Mouse (Mus musculus): ENCODE measurements around the gene Ddx19a.
"Not testable (repeated sequence)": the region's sequence is repeated elsewhere in the genome, so short reads cannot be mapped to it uniquely, and the experiment has no call there.

Ddx19a gene

GRCm38 (mm10) chr8:110976532-110976931, 21.1 kb downstream of the Ddx19a start:
- intact Hi-C loops (cut with DNase I), result not testable (repeated sequence)

DNA sequence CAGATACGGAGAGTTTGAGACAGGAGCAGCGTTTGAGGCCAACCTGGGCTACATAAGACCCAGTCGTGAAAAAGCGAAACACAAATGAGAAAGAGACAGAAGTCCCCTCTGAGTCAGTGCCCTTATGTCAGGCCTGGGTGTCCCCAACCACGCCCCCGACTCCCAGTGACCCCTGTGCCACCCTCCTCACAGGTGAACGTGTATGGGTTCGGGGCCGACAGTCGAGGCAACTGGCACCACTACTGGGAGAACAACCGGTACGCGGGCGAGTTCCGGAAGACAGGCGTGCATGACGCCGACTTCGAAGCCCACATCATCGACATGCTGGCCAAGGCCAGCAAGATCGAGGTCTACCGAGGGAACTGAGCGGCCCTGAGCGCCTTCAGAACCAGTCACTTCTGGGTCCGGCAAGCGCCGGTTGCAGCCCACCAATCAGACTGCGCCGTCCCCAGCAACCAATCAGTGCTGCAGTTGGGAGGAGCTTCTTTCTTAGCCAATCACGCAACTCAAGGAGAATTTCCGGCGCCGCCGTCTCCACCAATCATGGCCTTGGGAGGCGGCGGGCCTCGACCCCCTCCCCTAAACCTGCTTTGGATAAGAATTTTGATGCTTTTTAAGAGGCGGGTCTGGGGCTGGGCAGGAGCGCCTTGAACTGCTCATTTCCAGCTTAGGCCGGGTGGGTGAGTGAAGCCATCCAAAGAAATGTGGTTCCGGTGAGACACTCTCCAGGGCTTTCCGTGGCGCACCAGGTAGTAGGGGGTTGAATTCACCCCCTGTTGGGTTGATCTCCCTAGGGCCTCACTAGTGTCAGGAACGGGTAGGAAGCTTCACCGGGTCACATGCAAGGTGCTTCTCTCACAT, 27.5 kb downstream of the Ddx19a start:
- intact Hi-C loops (cut with DNase I), result loop anchor here (5.0 kb wide), 1 partner anchor 68 kb away; the partner anchor contains the start of gene Fuk

GRCm38 (mm10) chr8:110967326-110967725, 30.3 kb downstream of the Ddx19a start:
- intact Hi-C loops (cut with DNase I), result loop anchor here (5.0 kb wide), 1 partner anchor 65 kb away; the partner anchor contains the start of gene Fuk

GRCm38 (mm10) chr8:110966586-110966985, 31.0 kb downstream of the Ddx19a start:
- intact Hi-C loops (cut with DNase I), result loop anchor here (5.0 kb wide), 1 partner anchor 64 kb away; the partner anchor contains the start of gene Fuk

- intact Hi-C loops (cut with DNase I), result loop anchor here (5.0 kb wide), 1 partner anchor 63 kb away; the partner anchor contains the start of gene Fuk
These were observed 32.0 kb downstream of the Ddx19a start for GRCm38 (mm10) chr8:110965594-110965993.

- intact Hi-C loops (cut with DNase I), result loop anchor here (5.0 kb wide), 1 partner anchor 62 kb away; the partner anchor contains the start of gene Fuk
These were observed 32.9 kb downstream of the Ddx19a start for GRCm38 (mm10) chr8:110964666-110965065.

DNA sequence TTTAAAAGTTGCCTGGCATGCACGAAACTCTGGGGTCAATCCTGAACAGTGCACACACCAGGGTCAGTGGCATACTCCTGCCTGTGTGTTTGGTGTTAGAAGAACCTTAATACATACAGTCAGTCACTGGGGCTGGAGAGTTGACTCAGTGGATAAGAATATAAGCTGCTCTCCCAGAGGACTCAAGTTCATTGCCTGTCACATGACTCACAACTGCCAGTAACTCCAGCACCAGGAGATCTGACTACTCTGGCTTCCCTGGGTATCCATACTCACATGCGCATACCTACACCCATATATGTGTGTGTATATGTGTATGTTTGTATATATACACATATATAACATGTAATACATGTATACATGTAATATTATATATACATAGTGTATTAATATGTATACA, 34.5 kb downstream of the Ddx19a start:
- intact Hi-C loops (cut with DNase I), result no loop called here

DNA sequence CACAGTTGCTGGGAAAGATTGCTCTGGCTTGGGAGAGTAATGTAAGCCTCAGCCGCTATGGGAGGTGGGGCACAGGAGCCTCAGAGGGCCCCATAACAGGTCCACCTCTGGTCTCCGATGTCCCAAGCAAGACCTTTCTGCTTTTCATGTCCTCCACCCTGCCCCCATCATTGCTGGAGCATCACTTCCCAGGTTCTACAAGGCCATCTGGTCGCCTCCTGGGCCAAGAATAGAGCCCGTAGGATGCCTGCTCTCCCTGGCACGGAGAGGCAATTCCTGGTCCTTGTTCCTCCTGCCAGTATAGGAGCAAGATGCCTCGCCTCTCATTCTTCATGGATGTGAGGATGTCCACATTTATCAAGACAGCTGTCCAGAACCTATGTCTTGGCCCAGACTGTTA, 37.7 kb downstream of the Ddx19a start:
- intact Hi-C loops (cut with DNase I), result loop anchor here (5.0 kb wide), 1 partner anchor 38 kb away; no protein-coding TSS in a partner anchor

DNA sequence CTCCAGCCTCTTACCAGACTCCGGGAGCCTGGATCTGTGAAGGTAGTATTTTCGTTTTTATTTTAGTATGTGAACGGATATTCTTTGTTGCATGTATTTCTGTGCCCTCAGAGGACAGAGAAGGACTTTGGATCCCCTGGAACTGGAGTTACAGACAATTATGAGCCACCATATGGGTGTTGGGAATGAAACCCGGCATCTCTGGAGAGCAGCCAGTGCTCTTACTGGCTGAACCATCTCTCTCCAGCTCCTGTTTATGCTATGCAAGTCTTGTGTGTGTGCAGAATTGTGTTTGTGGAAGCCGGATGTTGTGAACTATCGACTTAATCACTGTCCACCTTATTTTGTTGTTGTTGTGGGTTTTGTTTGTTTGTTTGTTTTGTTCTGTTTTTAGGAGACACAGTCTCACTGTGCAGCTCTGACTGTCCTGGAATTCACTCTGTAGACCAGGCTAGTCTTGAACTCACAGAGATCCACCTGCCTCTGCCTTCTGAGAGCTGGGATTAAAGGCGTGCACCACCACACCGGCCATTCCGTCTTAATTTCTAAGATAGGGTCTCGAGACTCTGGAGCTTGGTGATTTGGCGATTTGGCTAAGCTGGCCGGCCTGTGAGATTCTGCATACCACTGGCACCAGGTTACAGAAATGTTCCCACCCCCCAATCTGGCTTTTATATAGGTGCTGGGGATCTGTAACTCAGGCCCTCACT, 38.4 kb downstream of the Ddx19a start:
- intact Hi-C loops (cut with DNase I), result loop anchor here (5.0 kb wide), 1 partner anchor 37 kb away; no protein-coding TSS in a partner anchor

- intact Hi-C loops (cut with DNase I), result loop anchor here (5.0 kb wide), 1 partner anchor 36 kb away; no protein-coding TSS in a partner anchor
These were observed 39.0 kb downstream of the Ddx19a start for GRCm38 (mm10) chr8:110958553-110958952.

- intact Hi-C loops (cut with DNase I), result loop anchor here (5.0 kb wide), 1 partner anchor 36 kb away; no protein-coding TSS in a partner anchor
These were observed 39.5 kb downstream of the Ddx19a start for GRCm38 (mm10) chr8:110958135-110958534.

- intact Hi-C loops (cut with DNase I), result loop anchor here (5.0 kb wide), 1 partner anchor 35 kb away; no protein-coding TSS in a partner anchor
These were observed 40.1 kb downstream of the Ddx19a start for GRCm38 (mm10) chr8:110957471-110957870.

GRCm38 (mm10) chr8:110956619-110957450, 40.8 kb downstream of the Ddx19a start:
- intact Hi-C loops (cut with DNase I), result loop anchor here (5.0 kb wide), 1 partner anchor 35 kb away; no protein-coding TSS in a partner anchor

DNA sequence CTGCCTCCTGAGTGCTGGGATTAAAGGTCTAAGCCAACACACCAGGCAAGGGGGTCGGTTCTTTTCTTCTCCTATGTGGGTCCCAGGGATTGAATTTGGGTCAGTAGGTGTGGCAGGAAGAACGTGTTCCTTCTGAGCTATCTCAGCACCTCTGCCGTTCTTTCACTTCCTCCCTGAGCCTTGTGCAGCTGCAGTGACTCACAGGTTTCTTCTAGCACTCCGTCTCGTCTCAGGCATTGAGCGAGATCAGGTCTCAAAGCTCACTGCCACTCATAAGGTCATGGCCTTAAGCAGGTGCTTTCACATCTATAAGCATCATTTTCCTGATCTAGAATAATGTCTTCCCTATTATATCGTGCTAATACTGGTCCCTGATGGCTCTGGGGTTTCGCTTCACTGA, 42.8 kb downstream of the Ddx19a start:
- intact Hi-C loops (cut with DNase I), result loop anchor here (5.0 kb wide), 1 partner anchor 32 kb away; no protein-coding TSS in a partner anchor

- intact Hi-C loops (cut with DNase I), result no loop called here
These were observed 47.5 kb downstream of the Ddx19a start for GRCm38 (mm10) chr8:110950065-110950484.

DNA sequence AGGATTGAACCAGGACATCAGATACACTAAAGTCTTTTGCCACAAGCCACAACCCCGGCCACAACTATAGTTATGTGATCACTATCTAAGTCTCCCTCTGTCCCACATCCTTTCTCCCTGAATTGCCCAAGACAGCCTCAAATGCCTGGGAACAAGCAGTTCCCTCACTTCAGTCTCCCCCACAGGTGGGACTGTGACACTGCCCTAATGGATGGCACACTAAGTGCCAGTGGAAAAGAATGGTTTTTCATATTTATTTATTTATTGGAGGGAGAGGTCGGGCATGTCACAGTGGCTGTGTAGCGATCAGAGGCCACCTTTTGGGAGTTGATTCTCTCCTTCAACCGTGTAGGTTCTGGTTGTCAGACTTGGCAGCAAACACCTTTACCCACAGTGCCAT, 51.9 kb downstream of the Ddx19a start:
- intact Hi-C loops (cut with DNase I), result no loop called here

DNA sequence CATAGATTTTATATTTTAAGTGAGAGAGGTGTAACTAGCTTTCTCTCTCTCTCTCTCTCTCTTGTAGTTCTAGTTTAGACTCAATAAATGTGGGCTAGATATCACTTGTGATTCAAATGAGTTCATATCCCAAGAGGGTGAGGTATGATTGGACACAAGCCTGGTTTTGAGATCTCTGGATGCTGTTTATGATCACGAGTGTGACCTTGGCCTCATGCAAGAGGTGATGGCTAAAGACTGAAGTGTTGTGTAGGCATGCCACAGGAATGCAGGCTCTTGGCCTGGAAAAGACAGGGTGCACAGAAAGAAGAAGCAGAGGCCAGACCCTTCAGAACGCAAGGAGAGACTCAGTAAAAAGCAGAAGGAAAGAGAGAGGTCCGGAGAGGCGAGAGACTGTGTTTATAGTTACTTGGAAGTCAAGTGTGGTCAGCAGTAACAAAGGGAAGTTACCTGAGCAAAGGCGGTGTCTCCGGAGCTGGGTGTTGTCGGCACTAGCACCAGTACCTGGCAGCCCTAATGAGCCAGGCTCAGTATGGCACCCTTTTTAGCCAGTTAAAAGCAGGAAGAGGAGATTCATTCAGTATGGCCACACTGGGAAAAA, 53.2 kb downstream of the Ddx19a start:
- intact Hi-C loops (cut with DNase I), result no loop called here

DNA sequence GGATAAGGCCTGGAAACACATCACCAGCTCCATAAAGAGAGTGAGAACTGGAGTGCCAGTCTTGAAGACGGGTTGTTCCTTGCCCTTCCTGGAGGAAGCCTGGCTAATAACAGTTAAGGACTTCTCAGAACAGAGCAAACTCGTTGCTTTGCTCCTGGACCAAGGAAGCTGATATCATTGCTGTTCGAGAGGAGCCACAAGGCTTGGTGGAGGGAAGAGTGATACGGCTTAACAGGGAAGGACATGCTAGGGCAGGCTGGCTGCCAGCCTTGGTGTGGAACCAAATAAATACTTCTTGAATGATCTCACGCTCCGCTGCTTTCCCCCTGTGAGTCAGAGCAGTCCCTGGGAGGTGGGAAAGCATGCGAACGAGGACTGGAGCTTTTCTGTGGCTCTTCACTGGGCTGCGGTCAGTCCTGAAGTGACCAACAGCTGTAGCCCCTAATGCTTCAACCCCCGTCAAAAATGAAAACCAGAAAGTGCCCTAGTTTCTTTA, 56.1 kb downstream of the Ddx19a start:
- intact Hi-C loops (cut with DNase I), result no loop called here

DNA sequence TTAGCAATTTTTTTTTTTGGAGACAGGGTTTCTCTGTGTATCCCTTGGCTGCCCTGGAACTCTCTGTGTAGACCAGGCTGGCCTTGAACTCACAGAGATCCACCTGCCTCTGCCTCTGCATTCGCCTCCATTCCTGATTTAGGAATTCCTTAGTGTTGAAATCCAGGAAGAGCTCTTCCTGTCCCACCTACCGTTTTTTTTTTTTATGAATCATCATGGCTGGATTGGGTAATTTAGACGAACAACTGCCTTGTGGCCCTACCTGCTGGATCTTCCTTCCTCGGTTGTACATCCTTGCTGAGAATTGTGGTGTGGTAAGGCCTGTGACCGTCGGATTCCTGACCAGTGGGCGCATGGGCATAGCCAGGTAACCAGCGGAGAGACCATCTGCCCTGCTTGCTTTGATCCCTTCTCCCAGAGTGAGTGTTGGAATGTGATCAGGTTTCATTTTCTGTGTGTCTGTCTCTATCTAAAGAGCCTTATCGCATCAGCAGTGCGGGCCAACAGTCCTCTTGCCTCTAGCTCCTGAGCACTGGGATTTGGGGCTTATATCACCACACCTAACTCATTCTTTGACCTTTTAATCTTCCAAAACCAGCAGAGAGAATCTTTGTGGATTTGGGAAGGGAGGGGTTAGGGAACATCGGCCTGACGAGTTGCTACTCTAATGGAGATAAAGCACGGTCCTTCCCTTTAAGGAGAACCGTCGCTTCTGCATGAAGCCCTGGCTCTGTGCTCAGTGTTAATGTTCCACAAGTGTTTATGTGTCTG, 56.7 kb downstream of the Ddx19a start:
- intact Hi-C loops (cut with DNase I), result no loop called here
